Mouse (Mus musculus) cerebral cortex, adult 2 months (tissue): Measurements from ENCODE around the gene Fam104a.

Experiments
- WGBS: fragments of 180-500 bp; shearing (Covaris S2); methylation state at CpG from one replicate; pipeline ENCODE4 v1.1.7; 2018; 5-methylcytosine and 5-hydroxymethylcytosine counted together

Fam104a gene

GRCm38 (mm10) chr11:113664279-113664678 lies 19.7 kb downstream of the Fam104a start:
- 66% methylated on average over 2 of the region's 2 CpGs for WGBS

GRCm38 (mm10) chr11:113661835-113662351 lies 22.1 kb downstream of the Fam104a start:
- WGBS: 88% methylated on average over 18 of the region's 18 CpGs

- 65% methylated on average over 11 of the region's 11 CpGs for WGBS
Measured at GRCm38 (mm10) chr11:113660940-113661339, 23.0 kb downstream of the Fam104a start.

- 93% methylated on average over 3 of the region's 3 CpGs for WGBS
Measured at GRCm38 (mm10) chr11:113660213-113660612, 23.7 kb downstream of the Fam104a start.

DNA sequence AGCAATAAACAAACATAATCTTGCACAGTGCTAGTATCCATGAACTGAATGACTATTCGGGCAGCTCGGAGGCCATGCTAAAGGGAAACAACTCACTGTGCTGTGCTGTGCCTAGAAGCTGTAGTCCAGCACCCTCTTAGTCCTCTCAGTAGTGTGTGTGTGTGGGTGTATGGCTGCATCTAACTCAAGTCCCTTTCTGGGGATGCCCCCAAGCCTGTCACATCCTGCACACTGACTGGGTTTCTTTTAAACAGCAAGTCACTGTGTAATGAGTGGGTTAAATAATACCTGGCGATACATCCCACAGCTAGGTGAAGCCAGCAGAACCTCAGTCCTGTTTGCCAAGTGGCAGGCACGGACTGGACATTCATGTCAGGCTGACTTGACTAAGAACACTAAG lies 25.2 kb downstream of the Fam104a start:
- WGBS: 82% methylated on average over 4 of the region's 4 CpGs

- WGBS: 80% methylated on average over 8 of the region's 8 CpGs
Measured at GRCm38 (mm10) chr11:113658319-113658718, 25.6 kb downstream of the Fam104a start.

DNA sequence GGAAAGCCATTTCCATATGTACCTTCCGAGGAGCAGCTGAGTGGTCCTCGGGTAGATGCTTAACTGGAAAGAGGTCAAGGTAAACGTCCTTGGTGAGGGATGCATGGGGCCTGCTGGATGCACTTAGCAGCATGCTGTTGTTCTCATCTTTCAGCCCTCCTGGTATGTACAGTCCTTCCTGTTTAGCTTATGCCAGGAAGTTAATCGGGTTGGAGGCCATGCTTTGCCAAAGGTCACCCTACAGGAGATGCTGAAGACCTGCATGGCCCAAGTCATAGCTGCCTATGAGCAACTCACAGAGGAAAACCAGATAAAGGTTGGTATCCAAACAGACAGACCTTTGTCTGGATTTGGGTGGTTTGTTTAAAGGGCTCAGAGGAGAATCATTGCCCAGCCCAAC lies 26.7 kb downstream of the Fam104a start:
- 61% methylated on average over 4 of the region's 4 CpGs for WGBS

- 55% methylated on average over 8 of the region's 8 CpGs for WGBS
Measured at GRCm38 (mm10) chr11:113656511-113656932, 27.4 kb downstream of the Fam104a start.

DNA sequence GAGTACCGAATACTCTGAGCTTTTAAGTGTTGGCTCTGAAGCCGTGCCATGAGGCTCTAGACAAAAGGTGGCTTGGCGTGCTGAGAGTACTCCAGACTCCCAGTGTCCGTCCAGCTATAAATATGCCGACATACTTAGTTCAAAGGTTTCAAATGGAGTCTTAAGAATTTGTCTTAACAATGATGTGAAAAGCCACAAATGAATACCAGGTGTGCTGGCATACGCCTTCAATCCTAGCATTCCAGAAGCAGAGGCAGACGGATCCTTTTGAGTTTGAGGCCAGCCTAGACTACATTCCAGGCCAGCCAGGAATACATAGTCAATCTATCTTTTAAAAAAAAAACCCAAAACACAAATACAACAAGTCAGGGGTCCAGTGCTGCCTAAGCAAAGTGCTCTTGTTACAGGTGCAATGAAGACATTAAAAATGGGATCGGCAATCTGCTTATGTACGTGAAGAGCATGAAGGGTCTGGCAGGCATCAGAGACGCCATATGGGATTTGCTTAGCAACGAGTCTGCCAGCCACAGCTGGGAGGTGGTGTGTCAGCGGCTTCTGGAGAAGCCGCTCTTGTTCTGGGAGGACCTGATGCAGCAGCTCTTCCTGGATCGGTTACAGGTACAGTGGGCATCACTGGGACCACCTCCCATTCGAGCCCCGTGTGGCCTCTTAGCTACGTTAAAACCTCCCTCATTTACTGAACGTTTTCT lies 29.2 kb downstream of the Fam104a start:
- WGBS: 56% methylated on average over 18 of the region's 18 CpGs

GRCm38 (mm10) chr11:113654105-113654504 lies 29.9 kb downstream of the Fam104a start:
- 78% methylated on average over 15 of the region's 15 CpGs for WGBS

GRCm38 (mm10) chr11:113652516-113652915 lies 31.4 kb downstream of the Fam104a start:
- 90% methylated on average over 6 of the region's 6 CpGs for WGBS

- WGBS: 45% methylated on average over 8 of the region's 8 CpGs
Measured at GRCm38 (mm10) chr11:113651907-113652273, 32.1 kb downstream of the Fam104a start.

DNA sequence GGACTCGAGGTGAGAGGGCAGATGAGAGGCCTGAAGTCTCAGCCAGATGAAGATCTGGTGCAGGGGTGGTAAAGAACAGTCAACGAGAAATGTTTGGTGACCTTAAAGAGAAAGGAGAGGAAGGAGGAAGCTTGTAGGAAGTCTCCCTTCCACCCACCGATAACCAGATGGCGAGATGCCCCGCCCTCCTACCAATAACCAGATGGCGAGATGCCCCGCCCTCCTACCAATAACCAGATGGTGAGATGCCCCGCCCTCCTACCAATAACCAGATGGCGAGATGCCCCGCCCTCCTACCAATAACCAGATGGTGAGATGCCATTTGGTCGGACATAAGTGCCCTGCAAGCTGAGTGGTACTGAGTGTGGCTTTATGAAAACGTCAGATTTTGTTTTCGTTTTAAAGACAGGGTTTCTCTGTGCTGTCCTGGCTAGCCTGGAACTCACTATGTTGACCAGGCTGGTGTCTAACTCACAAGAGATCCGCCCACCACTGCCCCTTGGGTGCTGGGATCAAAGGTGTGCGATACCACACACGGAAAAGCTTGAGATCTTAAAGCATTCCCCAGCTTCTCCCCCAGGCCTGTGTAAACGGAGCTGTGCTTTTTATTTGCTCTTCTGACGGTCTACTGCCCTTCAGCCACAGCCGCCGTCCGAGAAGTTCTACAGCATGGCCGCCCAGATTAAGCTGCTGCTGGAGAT lies 32.6 kb downstream of the Fam104a start:
- 68% methylated on average over 22 of the region's 22 CpGs for WGBS

- WGBS: under 1% methylated on average over 81 of the region's 91 CpGs
Measured at GRCm38 (mm10) chr11:113649353-113650210, 34.4 kb downstream of the Fam104a start, which contains the start of gene Slc39a11. Gene Slc39a11 (minus strand): TSS chr11:113650079.

DNA sequence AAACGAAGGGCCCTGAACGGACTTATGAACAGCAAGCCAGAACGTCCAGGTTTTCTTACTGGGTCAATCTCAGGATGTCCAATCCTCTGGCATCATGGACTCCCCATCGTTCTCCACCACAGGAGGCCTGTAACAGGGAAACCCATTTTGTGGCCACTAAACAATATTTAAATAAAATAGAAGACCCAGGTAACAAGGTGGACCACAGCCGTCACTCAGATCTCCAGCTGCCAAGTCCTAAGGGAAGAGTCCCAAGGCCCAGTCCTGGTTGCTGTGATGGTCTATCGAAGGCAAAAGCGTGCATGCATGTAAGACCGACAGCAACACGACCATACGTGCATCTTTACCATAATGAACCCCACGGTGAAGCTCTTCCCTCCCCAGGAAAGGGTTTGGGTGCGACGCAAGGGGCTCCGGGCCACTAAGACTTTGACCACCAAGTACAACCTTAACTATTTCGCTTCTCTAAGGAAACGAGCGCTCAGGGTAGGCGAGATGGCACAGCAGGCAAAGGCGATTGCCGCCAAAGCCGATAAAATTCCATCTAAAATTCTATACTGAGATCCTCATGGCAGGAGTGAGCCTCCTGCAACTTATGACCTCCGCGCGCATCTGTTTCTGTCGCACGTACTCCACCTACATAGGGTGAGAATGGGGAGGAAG lies 35.1 kb downstream of the Fam104a start, which contains the start of gene Cog1:
Cog1 (plus strand) TSS at position 480 of the 663 bp plus-strand sequence.
- WGBS: 37% methylated on average over 26 of the region's 26 CpGs

- WGBS: 3% methylated on average over 15 of the region's 15 CpGs
Measured at GRCm38 (mm10) chr11:113648152-113648551, 35.8 kb downstream of the Fam104a start.

DNA sequence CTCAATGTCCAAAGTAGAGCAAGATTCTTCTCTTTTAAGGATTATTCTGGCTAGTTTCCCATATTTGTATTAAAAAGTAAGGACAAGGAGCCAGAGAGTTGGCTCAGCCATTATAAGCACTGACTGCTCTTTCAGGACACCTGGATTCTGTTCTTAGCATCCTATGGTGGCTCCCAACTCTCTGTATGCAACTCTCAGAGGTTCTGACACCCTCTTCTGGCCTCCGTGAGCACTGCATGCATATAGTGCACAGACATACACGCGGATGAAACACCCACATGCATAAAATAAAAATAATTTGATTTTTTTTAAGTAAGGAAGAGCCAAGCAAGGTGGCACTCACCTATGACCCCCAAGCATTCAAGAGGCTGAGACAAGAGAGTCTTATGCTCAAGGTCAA lies 38.8 kb downstream of the Fam104a start:
- WGBS: 94% methylated on average over 3 of the region's 3 CpGs

DNA sequence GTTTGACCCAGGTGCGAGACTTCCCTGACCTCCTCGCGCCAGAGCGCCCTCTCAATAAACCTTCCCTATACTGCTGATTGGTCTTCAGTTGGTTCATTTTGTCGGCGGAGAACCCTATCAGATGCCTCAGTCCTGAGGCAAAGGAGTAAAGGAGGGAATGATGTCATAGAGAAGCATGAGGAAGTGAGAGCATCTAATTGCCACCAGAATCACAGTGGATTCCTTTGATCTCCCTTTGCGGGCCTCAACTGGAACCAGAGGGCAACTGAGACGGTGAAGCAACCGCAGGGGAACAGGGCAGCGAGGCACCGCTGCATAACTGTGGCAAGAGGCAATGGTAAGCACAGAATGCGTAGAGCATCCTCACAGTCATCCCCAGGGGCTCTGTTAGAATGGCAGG lies 45.3 kb downstream of the Fam104a start:
- WGBS: 90% methylated on average over 12 of the region's 12 CpGs

DNA sequence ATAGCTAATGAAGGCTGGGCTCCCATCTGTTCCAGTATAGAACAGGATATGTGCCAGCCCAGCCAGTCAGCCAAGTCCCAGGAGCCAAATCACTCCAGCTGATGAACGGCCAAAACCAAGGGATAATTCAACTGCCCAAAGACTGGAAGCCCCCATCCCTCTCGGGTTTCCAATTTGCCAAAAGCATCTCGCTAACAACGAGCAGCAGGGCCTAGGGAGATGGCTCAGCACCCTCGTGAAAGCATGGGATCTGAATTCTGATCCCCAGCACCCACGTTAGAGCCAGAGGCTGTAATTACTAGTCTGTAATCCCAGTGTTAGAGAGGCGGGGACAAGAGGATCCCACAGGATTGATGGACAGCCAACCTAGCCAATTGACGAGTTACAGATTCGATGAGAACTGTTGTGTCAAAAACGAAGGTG lies 49.2 kb downstream of the Fam104a start:
- WGBS: 70% methylated on average over 10 of the region's 10 CpGs

- 96% methylated on average over 5 of the region's 5 CpGs for WGBS
Measured at GRCm38 (mm10) chr11:113633398-113633797, 50.6 kb downstream of the Fam104a start.

- WGBS: 92% methylated on average over 7 of the region's 7 CpGs
Measured at GRCm38 (mm10) chr11:113632303-113632702, 51.7 kb downstream of the Fam104a start.
